ENCODE assay signal across 10 mouse cellular contexts in genomic region chr8:107556511-107556936, GRCm38 (mm10). TPM values are rescaled to one million over a fixed set of nuclear protein-coding genes. Genes with fewer than 3 reads are reported as not detected.
DNase-seq lines count a peak whose midpoint lies in the region; ATAC-seq and TF ChIP-seq lines count a peak whose summit lies in the region.
"Had no signal": no experiment of that assay in that cellular context is flagged by ENCODE, and none has a peak within 500 bp of the region (broad histone marks: within the 10 kb centered on the region; RNA-seq: fewer than 3 reads in every experiment).

No protein-coding gene starts in this region.

- peak overlapping the region; percentile 9; the same call in 1 of the 2 replicates for H3K4me2 ChIP-seq in limb, embryonic 12.5 days
- no peak overlapping the region for H3K4me2 ChIP-seq in embryonic facial prominence, embryonic 14.5 days (ENCODE audit: low read depth, low read length)
- no peak overlapping the region for H3K4me2 ChIP-seq in midbrain, postnatal 0 days (ENCODE audit: low read depth, low read length, poor library complexity, severe bottlenecking)

- peak overlapping the region; percentile 73 for H3K27ac ChIP-seq in limb, embryonic 12.5 days
- no peak overlapping the region for H3K27ac ChIP-seq in limb, embryonic 10.5 days
- H3K27ac ChIP-seq in embryonic facial prominence, embryonic 14.5 days (replicated peaks; ENCODE audit: low read depth, low read length): peak overlapping the region; percentile 52
- no peak overlapping the region for H3K27ac ChIP-seq in midbrain, postnatal 0 days (ENCODE audit: low read depth, low read length)

- no peak for DNase-seq in frontal cortex, postnatal 36 days (ENCODE audit: low spot score in 2 of 2)
- no peak for DNase-seq in limb, embryonic 10.5 days (ENCODE audit: low spot score)
- DNase-seq in embryonic facial prominence, embryonic 14.5 days (ENCODE audit: low spot score): peak; percentile 34
- DNase-seq in midbrain, postnatal 0 days (ENCODE audit: low spot score): peak; percentile 60
- DNase-seq in gastrocnemius, postnatal 25 days: no peak
- DNase-seq: adrenal gland, adult 2 months; lung, adult 2 months had no signal

- peaks cover 68% of the 10 kb centered on the region for H3K36me3 ChIP-seq in limb, embryonic 12.5 days
- peaks cover 66% of the 10 kb centered on the region for H3K36me3 ChIP-seq in limb, embryonic 10.5 days
- H3K36me3 ChIP-seq in embryonic facial prominence, embryonic 14.5 days (ENCODE audit: control insufficient read depth, insufficient read depth, low read length): peaks cover 62% of the 10 kb centered on the region
- H3K36me3 ChIP-seq in midbrain, postnatal 0 days (ENCODE audit: insufficient read depth, low read length): peaks cover 16% of the 10 kb centered on the region

- ATAC-seq in frontal cortex, adult (ENCODE audit: low TSS enrichment): peak; percentile 12; the same call in 1 of the 2 replicates
- ATAC-seq in limb, embryonic 12.5 days (ENCODE audit: insufficient number of reproducible peaks, insufficient read depth, low FRiP score, low TSS enrichment, low read depth): no peak
- ATAC-seq in embryonic facial prominence, embryonic 14.5 days (ENCODE audit: low read depth): no peak
- ATAC-seq in midbrain, postnatal 0 days (ENCODE audit: low FRiP score): 0 out of 2 replicates have a peak, but pooled peaks have one; percentile 31
- no peak for ATAC-seq in CD4-positive, CD25-positive, alpha-beta regulatory T cell, adult 4 months

- 59% methylated on average over 12 of the region's 12 CpGs for WGBS in limb, embryonic 12.5 days
- WGBS in limb, embryonic 10.5 days: 59% methylated on average over 12 of the region's 12 CpGs
- 49% methylated on average over 12 of the region's 12 CpGs for WGBS in embryonic facial prominence, embryonic 14.5 days
- WGBS in midbrain, postnatal 0 days: 29% methylated on average over 12 of the region's 12 CpGs

- TF ChIP-seq CTCF in midbrain, postnatal 0 days (IDR thresholded peaks at IDR 0.05): no peak

- no peaks in the 10 kb centered on the region for H3K9me3 ChIP-seq in limb, embryonic 12.5 days
- no peaks in the 10 kb centered on the region for H3K9me3 ChIP-seq in limb, embryonic 10.5 days (replicated peaks)
- no peaks in the 10 kb centered on the region for H3K9me3 ChIP-seq in embryonic facial prominence, embryonic 14.5 days (ENCODE audit: control insufficient read depth, low read length)
- H3K9me3 ChIP-seq in midbrain, postnatal 0 days (ENCODE audit: low read length): no peaks in the 10 kb centered on the region

- H3K9ac ChIP-seq in limb, embryonic 12.5 days (replicated peaks): 0 out of 2 replicates have a peak overlapping the region, but pooled peaks have one; percentile 31
- H3K9ac ChIP-seq in embryonic facial prominence, embryonic 14.5 days (ENCODE audit: low read depth, low read length): no peak overlapping the region
- no peak overlapping the region for H3K9ac ChIP-seq in midbrain, postnatal 0 days (replicated peaks; ENCODE audit: low read length, poor library complexity, severe bottlenecking)

- peaks cover 13% of the 10 kb centered on the region for H3K4me1 ChIP-seq in limb, embryonic 12.5 days (replicated peaks)
- peaks cover 33% of the 10 kb centered on the region for H3K4me1 ChIP-seq in limb, embryonic 10.5 days
- no peaks in the 10 kb centered on the region for H3K4me1 ChIP-seq in embryonic facial prominence, embryonic 14.5 days (ENCODE audit: control insufficient read depth, insufficient read depth, low read length)
- H3K4me1 ChIP-seq in midbrain, postnatal 0 days (ENCODE audit: insufficient read depth, low read length): no peaks in the 10 kb centered on the region

- no peak overlapping the region for H3K4me3 ChIP-seq in limb, embryonic 12.5 days (replicated peaks)
- no peak overlapping the region for H3K4me3 ChIP-seq in limb, embryonic 10.5 days
- H3K4me3 ChIP-seq in embryonic facial prominence, embryonic 14.5 days (ENCODE audit: low read depth, low read length): no peak overlapping the region
- no peak overlapping the region for H3K4me3 ChIP-seq in midbrain, postnatal 0 days (ENCODE audit: low read depth, low read length)

- no peaks in the 10 kb centered on the region for H3K27me3 ChIP-seq in limb, embryonic 12.5 days
- no peaks in the 10 kb centered on the region for H3K27me3 ChIP-seq in limb, embryonic 10.5 days (ENCODE audit: low read depth, poor library complexity, severe bottlenecking)
- H3K27me3 ChIP-seq in embryonic facial prominence, embryonic 14.5 days (replicated peaks; ENCODE audit: control insufficient read depth, insufficient read depth, low read length): no peaks in the 10 kb centered on the region
- H3K27me3 ChIP-seq in midbrain, postnatal 0 days (ENCODE audit: insufficient read depth, low read length): no peaks in the 10 kb centered on the region

RNA-seq across cellular contexts. Expression of gene Psmd7, which starts 31.7 kb away (rescaled TPM):
- polyA plus RNA-seq in limb, embryonic 12.5 days (2016; fragmentation: Nextera tagmentation; extraction: Ambion mirVana): 382 and 395 TPM in 2 replicates
- polyA plus RNA-seq in limb, embryonic 10.5 days (2016; fragmentation: Nextera tagmentation; extraction: Ambion mirVana): 399 and 404 TPM in 2 replicates
- polyA plus RNA-seq in embryonic facial prominence, embryonic 14.5 days (2014; fragmentation: Nextera tagmentation; extraction: Ambion mirVana): 252 and 269 TPM in 2 replicates
- 38.2 and 40.5 TPM in 2 replicates for total RNA-seq in midbrain, postnatal 0 days (2014; rRNA removed)
- polyA plus RNA-seq in midbrain, postnatal 0 days (2015; fragmentation: Nextera tagmentation; extraction: Ambion mirVana): 257 and 268 TPM in 2 replicates
- 100 to 1,000 TPM; 114 to 124 TPM for total RNA-seq in gastrocnemius, postnatal 25 days (2021)
- polyA plus RNA-seq in CD4-positive, CD25-positive, alpha-beta regulatory T cell, adult 4 months (2017; shearing (Covaris generic)): 100 to 1,000 TPM; 116 to 125 TPM

Comparison
In these comparisons a context has a peak if more than half of its experiments do, and no peak if none do; other contexts are left out.
1. H3K27ac ChIP-seq: peak in limb, embryonic 12.5 days (single experiment) and embryonic facial prominence, embryonic 14.5 days (single experiment); none in limb, embryonic 10.5 days (single experiment) and midbrain, postnatal 0 days (single experiment).
2. ATAC-seq: peak in frontal cortex, adult (single experiment) and midbrain, postnatal 0 days (single experiment); none in limb, embryonic 12.5 days (single experiment), embryonic facial prominence, embryonic 14.5 days (single experiment) and CD4-positive, CD25-positive, alpha-beta regulatory T cell, adult 4 months (single experiment).
3. DNase-seq: peak in embryonic facial prominence, embryonic 14.5 days (single experiment) and midbrain, postnatal 0 days (single experiment); none in frontal cortex, postnatal 36 days (0 of 2), limb, embryonic 10.5 days (single experiment) and gastrocnemius, postnatal 25 days (single experiment).